Mouse (Mus musculus): Measurements from ENCODE around the gene Pde8a. TPM values are rescaled to one million over a fixed set of nuclear protein-coding genes. Genes with fewer than 3 reads are reported as not detected.

Gene Pde8a
- total and polyA plus RNA-seq, 3 experiments, result 11.8 to 35.9 (median 33.6) TPM

GRCm38 (mm10) chr7:81336432-81336786 is 123.0 kb downstream of the Pde8a start:
- DNase-seq, result peak; percentile 40

- DNase-seq, result peak; percentile 62
Measured at GRCm38 (mm10) chr7:81337785-81338521, 124.6 kb downstream of the Pde8a start.

- DNase-seq, result no peak
Measured at GRCm38 (mm10) chr7:81338522-81338873, 125.1 kb downstream of the Pde8a start.

GRCm38 (mm10) chr7:81339783-81340182 is 126.4 kb downstream of the Pde8a start:
- DNase-seq, result peak; percentile 46

- no peak for DNase-seq
Measured at GRCm38 (mm10) chr7:81341563-81341962, 128.2 kb downstream of the Pde8a start.

- DNase-seq, result no peak
Measured at GRCm38 (mm10) chr7:81342356-81343094, 129.1 kb downstream of the Pde8a start.

GRCm38 (mm10) chr7:81343316-81343715 is 129.9 kb downstream of the Pde8a start:
- DNase-seq, result no peak

GRCm38 (mm10) chr7:81343831-81344230 is 130.4 kb downstream of the Pde8a start:
- peak; percentile 41 for DNase-seq

GRCm38 (mm10) chr7:81344544-81345446 is 131.4 kb downstream of the Pde8a start, which contains the start of gene Rps17:
Gene Rps17 (minus strand): TSS chr7:81345254.
- peak; percentile 98 for DNase-seq

GRCm38 (mm10) chr7:81345447-81346170 is 132.2 kb downstream of the Pde8a start:
- no peak for DNase-seq

- no peak for DNase-seq
Measured at GRCm38 (mm10) chr7:81348206-81348605, 134.8 kb downstream of the Pde8a start.

- no peak for DNase-seq
Measured at GRCm38 (mm10) chr7:81351826-81352225, 138.4 kb downstream of the Pde8a start.

GRCm38 (mm10) chr7:81355746-81356145 is 142.3 kb downstream of the Pde8a start:
- no peak for DNase-seq

- no peak for DNase-seq
Measured at GRCm38 (mm10) chr7:81356360-81356759, 143.0 kb downstream of the Pde8a start.

GRCm38 (mm10) chr7:81356975-81357374 is 143.6 kb downstream of the Pde8a start:
- DNase-seq, result no peak

GRCm38 (mm10) chr7:81367946-81368345 is 154.6 kb downstream of the Pde8a start:
- no peak for DNase-seq

- DNase-seq, result no peak
Measured at GRCm38 (mm10) chr7:81369724-81370123, 156.3 kb downstream of the Pde8a start.

- DNase-seq, result no peak
Measured at GRCm38 (mm10) chr7:81371811-81372210, 158.4 kb downstream of the Pde8a start.

- peak; percentile 81 for DNase-seq
Measured at GRCm38 (mm10) chr7:81372337-81372920, 159.0 kb downstream of the Pde8a start.

GRCm38 (mm10) chr7:81379363-81379762 is 166.0 kb downstream of the Pde8a start:
- DNase-seq, result no peak
